Mouse (Mus musculus): ENCODE measurements around the gene Itgax. TPM values are rescaled to one million over a fixed set of nuclear protein-coding genes. Genes with fewer than 3 reads are reported as not detected.

The Itgax gene
- 0.24 and 0.34 TPM in 2 replicates for polyA plus RNA-seq (2012; rRNA removed)

DNA sequence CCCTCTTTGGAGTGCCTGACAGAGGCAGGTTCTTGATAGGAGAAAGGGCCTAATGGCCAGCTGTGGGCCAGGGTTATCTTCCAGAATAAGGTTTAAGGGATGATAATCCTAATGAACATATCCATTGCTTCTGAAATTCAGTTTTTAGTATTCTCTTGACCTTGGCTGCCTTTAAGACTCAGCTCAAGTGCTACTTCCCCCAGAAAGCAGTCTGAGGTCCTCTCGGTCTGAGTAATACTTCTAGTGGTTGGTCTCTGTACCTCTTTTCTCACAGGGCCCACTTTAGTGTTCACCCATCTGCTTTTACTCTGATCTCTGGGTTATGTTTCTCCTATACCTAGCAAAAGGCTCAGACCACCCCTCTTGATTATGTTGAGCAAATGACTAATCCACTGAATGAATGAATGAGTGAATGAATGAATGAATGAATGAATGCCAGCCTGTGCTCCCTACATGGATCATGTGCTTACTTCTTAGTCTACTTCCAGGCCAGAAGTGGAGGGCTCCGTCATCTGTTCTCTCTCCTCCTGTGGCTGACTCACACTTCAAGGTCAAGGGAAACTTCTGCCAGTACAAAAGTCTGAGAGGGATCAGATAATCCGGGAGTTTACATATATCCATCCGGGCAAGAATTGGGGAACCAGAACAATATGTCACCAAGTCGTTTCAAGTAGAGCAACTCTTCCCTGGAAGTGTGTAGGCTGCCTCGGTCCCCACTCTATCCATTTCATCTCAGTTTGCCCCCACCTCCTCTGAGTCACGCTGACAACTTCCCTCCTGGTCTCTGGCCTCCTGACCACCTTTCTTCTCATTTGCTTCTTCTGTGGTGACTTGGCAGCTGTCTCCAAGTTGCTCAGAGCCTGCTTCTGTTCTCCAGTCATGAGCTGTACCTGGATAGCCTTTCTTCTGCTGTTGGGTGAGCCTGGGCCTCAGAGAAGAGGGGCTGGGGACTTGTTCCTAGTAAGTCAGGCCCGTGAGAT, at the start of gene Itgax:
Itgax (plus strand) TSS at position 807 of the 980 bp plus-strand sequence.

GRCm38 (mm10) chr7:128154076-128154475, 24.7 kb downstream of the Itgax start, which contains the start of gene Itgad:
TSS of gene Itgad (plus strand) at chr7:128154376.

Other genes with a start within 250 kb of the Itgax start
- gene Prss53, start 238.6 kb upstream of the Itgax start, polyA plus RNA-seq (2012; rRNA removed) = 1.8 and 1.9 TPM in 2 replicates
- not detected in 2 replicates for gene Gm21974, start 234.1 kb upstream of the Itgax start, polyA plus RNA-seq (2012; rRNA removed)
- 384 and 432 TPM in 2 replicates for gene Vkorc1, start 233.9 kb upstream of the Itgax start, polyA plus RNA-seq (2012; rRNA removed)
- 21.6 TPM in 2 replicates for gene Bckdk, start 225.5 kb upstream of the Itgax start, polyA plus RNA-seq (2012; rRNA removed)
- 11.1 and 11.5 TPM in 2 replicates for gene Kat8, start 217.0 kb upstream of the Itgax start, polyA plus RNA-seq (2012; rRNA removed)
- 24.5 and 29.4 TPM in 2 replicates for gene Prss8, start 199.4 kb upstream of the Itgax start, polyA plus RNA-seq (2012; rRNA removed)
- 3.5 and 4.0 TPM in 2 replicates for gene Prss36, start 182.8 kb upstream of the Itgax start, polyA plus RNA-seq (2012; rRNA removed)
- 203 and 208 TPM in 2 replicates for gene Fus, start 162.1 kb upstream of the Itgax start, polyA plus RNA-seq (2012; rRNA removed)
- gene Pycard, start 135.7 kb upstream of the Itgax start, polyA plus RNA-seq (2012; rRNA removed) = 17.8 and 18.5 TPM in 2 replicates
- gene Trim72, start 125.6 kb upstream of the Itgax start, polyA plus RNA-seq (2012; rRNA removed) = 0.07 TPM in 2 replicates
- 11.7 and 16.8 TPM in 2 replicates for gene Itgam, start 66.9 kb upstream of the Itgax start, polyA plus RNA-seq (2012; rRNA removed)
- 0.12 and 0.17 TPM in 2 replicates for gene Gm49368, start 66.9 kb upstream of the Itgax start, polyA plus RNA-seq (2012; rRNA removed)
- 0.06 TPM in 2 replicates for gene Itgad, start 24.8 kb downstream of the Itgax start, polyA plus RNA-seq (2012; rRNA removed)
- 0.60 and 0.66 TPM in 2 replicates for gene Cox6a2, start 76.8 kb downstream of the Itgax start, polyA plus RNA-seq (2012; rRNA removed)
- 3.8 and 4.2 TPM in 2 replicates for gene Armc5, start 107.8 kb downstream of the Itgax start, polyA plus RNA-seq (2012; rRNA removed)
- 0.86 and 0.96 TPM in 2 replicates for gene 9130023H24Rik, start 108.5 kb downstream of the Itgax start, polyA plus RNA-seq (2012; rRNA removed)
- gene Tgfb1i1, start 117.3 kb downstream of the Itgax start, polyA plus RNA-seq (2012; rRNA removed) = 5.0 and 5.9 TPM in 2 replicates
- 0.58 and 0.63 TPM in 2 replicates for gene Slc5a2, start 136.1 kb downstream of the Itgax start, polyA plus RNA-seq (2012; rRNA removed)
- gene BC017158, start 168.6 kb downstream of the Itgax start, polyA plus RNA-seq (2012; rRNA removed) = 17.0 and 18.5 TPM in 2 replicates